Mouse (Mus musculus) limb, embryonic 15.5 days (tissue): ENCODE results near the gene AU021092. TPM values are rescaled to one million over a fixed set of nuclear protein-coding genes. Genes with fewer than 3 reads are reported as not detected.

Experiments used
- ATAC-seq: fragments of 200-750 bp; cut with Nextera tagmentation; 2 replicates; pipeline ENCODE4 v1.8.0; 2017; ENCODE audit warnings: low read depth, moderate TSS enrichment; ENCODE audit not compliant: insufficient number of reproducible peaks, low FRiP score, low TSS enrichment
- H3K27ac ChIP-seq: fragments of 300-500 bp; sonication (generic); 2 replicates; pipeline ENCODE4 v1.5.1; 2015; ENCODE audit warnings: moderate library complexity, mild to moderate bottlenecking, inconsistent platforms
- H3K27me3 ChIP-seq: fragments of 300-500 bp; sonication (generic); 2 replicates; pipeline ENCODE4 v1.6.1; 2015; ENCODE audit warnings: inconsistent platforms
- H3K36me3 ChIP-seq: fragments of 300-500 bp; sonication (generic); 2 replicates; pipeline ENCODE4 v1.6.1; 2015; ENCODE audit warnings: inconsistent platforms
- H3K4me1 ChIP-seq: fragments of 300-500 bp; sonication (generic); 2 replicates; pipeline ENCODE4 v1.6.1; 2015; ENCODE audit warnings: inconsistent platforms
- H3K4me2 ChIP-seq: fragments of 300-500 bp; sonication (generic); 2 replicates; pipeline ENCODE4 v1.6.1; 2015; ENCODE audit warnings: mild to moderate bottlenecking, inconsistent platforms
- H3K4me3 ChIP-seq: fragments of 300-500 bp; sonication (generic); 2 replicates; pipeline ENCODE4 v1.5.1; 2015; ENCODE audit warnings: mild to moderate bottlenecking, inconsistent platforms
- H3K9ac ChIP-seq: fragments of 300-500 bp; sonication (generic); 2 replicates; pipeline ENCODE4 v1.6.1; 2015; ENCODE audit warnings: inconsistent platforms
- H3K9me3 ChIP-seq: fragments of 300-500 bp; sonication (generic); 2 replicates; pipeline ENCODE4 v1.6.1; 2016; ENCODE audit warnings: inconsistent platforms
- WGBS: fragments of 180-500 bp; shearing (Covaris S2); methylation state at CpG from one replicate; pipeline ENCODE4 v1.1.7; 2015; 5-methylcytosine and 5-hydroxymethylcytosine counted together
- polyA plus RNA-seq: library from polyadenylated mRNA; unstranded; fragments of >200 nt; fragmentation: Nextera tagmentation; extraction: Ambion mirVana; gene quantifications from 2 replicates; pipeline ENCODE4 v1.2.1, GENCODE M21; 2015

AU021092 gene
- polyA plus RNA-seq = 3.6 and 3.8 TPM in 2 replicates

DNA sequence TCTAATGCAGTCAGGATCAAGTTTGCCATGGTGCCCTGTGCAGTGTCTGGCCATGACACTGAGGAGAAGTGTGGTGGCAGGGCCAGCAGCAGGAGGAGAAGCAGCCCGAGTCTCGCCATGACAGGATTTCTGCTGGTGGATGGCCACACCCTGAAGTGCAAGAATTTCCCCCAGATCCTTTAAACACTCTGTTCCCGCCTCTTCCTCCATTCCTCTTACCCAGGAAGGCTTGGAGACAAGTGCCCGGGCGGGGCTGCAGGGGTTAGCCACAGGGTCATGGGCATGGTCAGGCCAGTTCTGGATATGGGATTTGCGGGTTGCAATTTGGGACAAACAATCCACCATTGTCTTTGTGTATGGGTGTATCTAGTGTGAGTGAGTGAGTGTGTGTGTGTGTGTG lies at the start of gene AU021092:
Gene AU021092 (minus strand): TSS at position 160 of the 400 bp plus-strand sequence.
- H3K36me3 ChIP-seq = no peaks in the 10 kb centered on the region
- H3K27ac ChIP-seq = no peak within 1 kb of the TSS
- H3K4me2 ChIP-seq = no peak within 1 kb of the TSS
- no peak within 1 kb of the TSS for H3K4me3 ChIP-seq
- H3K9ac ChIP-seq = no peak within 1 kb of the TSS
- WGBS = 69% methylated on average over 6 of the region's 6 CpGs
- no peak for ATAC-seq
- H3K9me3 ChIP-seq = no peaks in the 10 kb centered on the region
- H3K27me3 ChIP-seq = 0 out of 2 replicates have a peak, but pooled peaks cover 8% of the 10 kb centered on the region
- no peaks in the 10 kb centered on the region for H3K4me1 ChIP-seq

DNA sequence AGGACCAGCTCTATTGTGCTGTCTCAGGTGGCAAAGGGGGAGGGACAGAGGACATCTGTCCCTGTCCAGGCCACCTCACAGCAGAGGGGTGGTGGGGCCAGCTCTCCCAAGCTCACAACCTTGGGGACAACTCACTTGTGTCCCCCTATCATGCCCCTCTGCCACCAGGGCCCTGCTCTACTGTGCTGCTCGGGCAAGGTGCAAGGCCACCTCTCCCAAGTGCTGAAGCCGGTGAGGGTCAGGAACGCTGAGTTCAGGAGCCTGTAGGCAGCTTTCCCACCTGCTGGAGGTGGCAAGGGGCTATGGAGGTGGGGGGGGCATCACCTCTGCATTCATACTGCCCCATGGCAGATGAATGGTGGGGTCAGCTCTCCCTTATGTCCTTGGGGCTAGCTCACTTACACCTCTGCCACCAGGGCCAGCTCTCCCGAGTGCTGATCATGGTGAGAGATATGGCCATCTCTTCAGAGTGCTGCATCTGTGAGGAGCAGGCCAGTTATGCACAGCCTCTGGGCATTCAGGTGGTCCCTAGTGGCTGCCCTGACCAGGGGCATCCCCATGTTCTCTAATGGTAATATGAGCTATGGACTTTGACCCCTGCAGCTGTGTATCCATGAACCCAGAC lies 49.4 kb upstream of the AU021092 start:
- H3K4me3 ChIP-seq = no peak overlapping the region
- no peak overlapping the region for H3K9ac ChIP-seq
- no peak for ATAC-seq
- no peaks in the 10 kb centered on the region for H3K9me3 ChIP-seq
- no peak overlapping the region for H3K4me2 ChIP-seq
- no peaks in the 10 kb centered on the region for H3K27me3 ChIP-seq
- H3K4me1 ChIP-seq = no peaks in the 10 kb centered on the region
- H3K27ac ChIP-seq = no peak overlapping the region
- WGBS = 86% methylated on average over 4 of the region's 4 CpGs
- H3K36me3 ChIP-seq = no peaks in the 10 kb centered on the region

DNA sequence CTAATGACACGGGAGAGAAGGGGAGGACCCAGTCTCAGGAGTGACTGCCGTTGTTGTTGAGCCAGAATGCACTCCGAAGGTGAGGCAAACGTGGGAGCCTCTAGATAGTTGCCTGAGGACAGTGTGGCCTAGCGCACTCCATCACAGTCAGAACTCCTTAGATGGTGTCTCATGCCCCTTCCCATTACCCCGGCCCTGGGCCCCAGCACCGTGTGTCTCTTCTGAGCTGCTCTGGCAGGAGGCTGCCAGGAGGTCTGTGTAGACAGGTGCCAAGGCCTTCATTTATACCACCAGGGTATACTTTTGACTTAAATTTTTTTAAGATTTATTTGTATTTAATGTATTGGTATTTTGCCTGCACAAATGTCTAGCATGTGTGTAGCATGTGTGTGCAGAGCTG lies 41.8 kb upstream of the AU021092 start:
- no peaks in the 10 kb centered on the region for H3K9me3 ChIP-seq
- 76% methylated on average over 7 of the region's 7 CpGs for WGBS
- H3K27ac ChIP-seq = peak overlapping the region; percentile 22; the same call in 1 of the 2 replicates
- no peak overlapping the region for H3K4me3 ChIP-seq
- H3K36me3 ChIP-seq = no peaks in the 10 kb centered on the region
- peaks cover 7% of the 10 kb centered on the region for H3K4me1 ChIP-seq
- no peak overlapping the region for H3K4me2 ChIP-seq
- ATAC-seq = no peak
- no peak overlapping the region for H3K9ac ChIP-seq
- no peaks in the 10 kb centered on the region for H3K27me3 ChIP-seq

DNA sequence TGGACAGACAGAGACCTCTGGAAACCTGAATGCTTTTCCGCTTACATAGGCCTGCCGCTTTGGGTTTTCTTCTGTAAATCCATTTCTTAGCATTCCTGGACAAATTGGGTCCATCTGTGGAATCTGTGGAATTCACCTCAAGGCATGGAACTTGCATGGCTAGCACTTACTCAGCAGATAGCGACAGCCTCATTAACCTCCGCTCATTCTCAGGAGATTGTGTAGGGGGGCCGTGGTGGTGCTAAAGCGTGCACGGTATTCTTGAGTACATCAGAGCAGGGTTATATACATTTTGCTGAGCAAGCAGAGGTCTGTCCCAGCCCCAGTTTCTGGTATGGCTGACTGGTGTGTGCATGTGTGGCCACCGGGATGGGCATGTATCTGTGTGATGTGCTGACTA lies 41.1 kb upstream of the AU021092 start:
- Histone ChIP-seq H3K4me1 (peaks cover 7% of the 10 kb centered on the region), H3K9ac (no peak overlapping the region), H3K4me2 (no peak overlapping the region), H3K27me3 (no peaks in the 10 kb centered on the region), H3K9me3 (no peaks in the 10 kb centered on the region), H3K4me3 (no peak overlapping the region), H3K36me3 (no peaks in the 10 kb centered on the region), H3K27ac (no peak overlapping the region; the same call in 1 of the 2 replicates)
- ATAC-seq = 0 out of 2 replicates have a peak, but pooled peaks have one; percentile 26
- whole genome bisulfite sequencing = 30% methylated on average over 8 of the region's 8 CpGs

DNA sequence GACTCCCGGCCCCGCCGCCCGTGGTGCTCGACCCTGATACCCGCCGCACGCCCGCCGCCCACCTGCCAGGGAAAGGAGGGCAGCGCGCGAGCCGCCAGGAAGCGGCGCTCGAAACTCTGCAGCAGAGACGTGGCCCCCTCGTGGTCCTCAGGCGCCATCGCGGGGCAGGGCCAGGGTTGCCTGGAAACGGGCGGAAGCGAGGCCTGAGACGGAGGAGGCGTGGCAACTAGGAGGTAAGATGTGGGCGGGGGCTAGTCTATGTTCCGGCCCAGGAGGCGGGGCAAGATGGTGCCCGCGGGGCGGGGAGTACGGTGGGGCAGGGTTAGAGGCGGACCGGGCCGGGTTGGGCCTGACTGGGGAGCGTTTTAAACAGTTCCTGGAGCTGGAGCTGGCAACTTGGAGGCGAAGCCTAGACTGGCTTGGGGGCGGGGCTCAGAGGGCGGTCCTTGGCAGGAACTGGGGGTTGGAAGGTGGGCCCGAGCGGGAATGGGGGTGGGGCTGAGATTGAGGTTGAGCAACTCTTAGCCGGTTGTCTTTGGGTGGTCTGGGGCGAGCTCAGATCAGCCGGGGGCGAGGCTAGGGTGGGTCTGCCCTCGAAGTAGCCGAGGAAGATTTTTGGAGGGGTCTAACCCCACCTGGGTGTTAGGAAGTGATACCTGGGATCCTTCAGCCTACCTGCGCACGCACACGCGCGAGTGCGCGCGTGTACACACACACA lies 33.8 kb upstream of the AU021092 start, which contains the start of gene Eef2kmt:
Gene Eef2kmt (minus strand): TSS at position 205 of the 718 bp plus-strand sequence.
- peak within 1 kb of the TSS; percentile 85 for H3K27ac ChIP-seq
- H3K27me3 ChIP-seq = no peaks in the 10 kb centered on the region
- whole genome bisulfite sequencing = under 1% methylated on average over 57 of the region's 57 CpGs
- H3K4me3 ChIP-seq = peak within 1 kb of the TSS; percentile 63
- peak within 1 kb of the TSS; percentile 76 for H3K4me2 ChIP-seq
- H3K36me3 ChIP-seq = peaks cover 13% of the 10 kb centered on the region
- H3K9me3 ChIP-seq = no peaks in the 10 kb centered on the region
- peak; percentile 97 for ATAC-seq
- H3K4me1 ChIP-seq = peaks cover 16% of the 10 kb centered on the region
- H3K9ac ChIP-seq = peak within 1 kb of the TSS; percentile 56

DNA sequence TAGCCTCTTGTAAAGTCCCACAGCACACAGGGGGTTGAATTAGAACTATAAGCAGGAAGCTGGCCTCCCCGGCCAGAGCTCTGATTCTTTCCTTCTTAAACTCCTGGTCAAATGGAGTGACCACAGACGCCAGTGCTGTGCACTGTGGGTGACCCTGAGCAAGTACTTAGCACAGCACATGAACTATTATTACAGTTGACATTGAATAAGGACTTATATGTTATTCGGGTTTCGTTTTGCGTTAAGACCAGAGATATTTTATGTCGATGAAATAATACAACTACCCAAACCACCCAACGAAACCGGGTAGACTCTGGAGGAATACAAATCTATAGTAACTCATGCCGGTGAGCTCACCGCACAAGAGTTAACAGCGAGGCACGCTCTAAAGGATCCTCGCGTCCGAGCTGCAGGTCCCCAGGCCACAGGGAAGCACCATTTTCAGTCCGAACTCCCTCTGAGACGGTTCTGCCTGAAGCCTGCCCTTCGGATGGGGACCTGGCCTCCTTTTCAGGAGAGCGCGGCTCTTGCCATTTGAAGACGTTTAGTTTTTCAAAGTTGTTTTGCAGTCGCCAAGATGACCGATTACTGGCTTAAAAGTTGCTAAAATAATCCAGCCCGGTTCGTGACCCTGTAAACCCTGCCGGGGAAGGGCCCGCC lies 33.1 kb upstream of the AU021092 start:
- ATAC-seq = no peak
- Histone ChIP-seq H3K27me3 (no peaks in the 10 kb centered on the region), H3K9me3 (no peaks in the 10 kb centered on the region), H3K36me3 (peaks cover 20% of the 10 kb centered on the region), H3K4me3 (peak overlapping the region; percentile 63), H3K4me2 (peak overlapping the region; percentile 76), H3K4me1 (peaks cover 16% of the 10 kb centered on the region), H3K9ac (peak overlapping the region; percentile 56), H3K27ac (peak overlapping the region; percentile 83)
- 2% methylated on average over 27 of the region's 27 CpGs for WGBS

DNA sequence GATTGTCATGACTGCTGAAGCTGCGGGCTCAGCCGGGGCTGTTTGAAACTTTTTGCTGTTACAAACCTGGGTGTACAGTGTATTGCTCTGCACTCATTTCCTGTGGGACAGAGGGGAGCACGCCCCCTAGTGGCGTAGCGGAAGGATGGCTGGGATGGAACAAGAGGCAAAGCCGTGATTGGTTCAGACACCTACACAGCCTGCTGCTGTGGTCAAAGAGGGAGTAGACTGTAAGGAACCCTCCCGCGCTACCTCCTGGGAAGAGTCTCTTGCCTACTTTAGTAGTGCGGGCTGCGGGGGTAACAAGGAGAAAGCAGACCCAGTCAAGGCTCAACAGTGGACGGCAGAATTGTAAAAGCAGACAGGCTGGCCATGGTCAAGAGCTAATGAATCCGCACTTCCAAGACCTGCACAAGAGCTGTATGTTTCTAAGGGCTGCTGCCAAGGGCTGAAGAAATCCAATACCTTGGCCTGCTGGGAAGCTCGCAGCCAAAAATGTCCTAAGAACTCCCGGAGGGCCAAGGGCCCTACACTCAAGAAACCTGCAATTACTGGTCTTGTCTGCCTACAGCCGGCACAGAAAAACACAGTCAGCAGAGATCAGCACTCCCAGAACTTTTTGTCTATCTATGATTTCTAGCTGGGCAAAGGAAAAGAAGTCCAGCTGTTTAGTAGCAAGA lies 32.4 kb upstream of the AU021092 start:
- Histone ChIP-seq H3K9me3 (no peaks in the 10 kb centered on the region), H3K36me3 (peaks cover 24% of the 10 kb centered on the region), H3K27ac (peak overlapping the region; percentile 83), H3K27me3 (no peaks in the 10 kb centered on the region), H3K9ac (0 out of 2 replicates have a peak overlapping the region, but pooled peaks have one; percentile 56), H3K4me3 (peak overlapping the region; percentile 63), H3K4me2 (peak overlapping the region; percentile 76), H3K4me1 (peaks cover 16% of the 10 kb centered on the region)
- peak; percentile 69 for ATAC-seq
- WGBS = 3% methylated on average over 15 of the region's 15 CpGs

DNA sequence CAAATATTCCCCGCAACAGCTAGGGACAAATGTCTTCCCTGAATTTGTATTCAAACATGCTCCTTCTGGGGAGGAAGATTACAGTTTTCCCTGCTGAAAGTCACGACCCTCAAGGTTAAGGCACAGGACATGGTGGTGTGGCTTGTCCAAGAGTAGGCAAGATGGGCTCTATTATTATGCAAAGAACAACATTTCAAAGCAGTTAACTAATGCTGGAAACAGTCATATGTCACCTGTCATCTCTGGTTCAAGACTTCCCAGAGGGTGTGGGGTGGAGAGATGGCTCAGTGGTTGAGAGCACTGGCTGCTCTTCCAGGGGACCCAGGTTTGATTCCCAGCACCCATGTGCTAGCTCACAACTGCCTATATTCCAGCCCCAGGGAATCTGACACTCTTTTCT lies 30.2 kb upstream of the AU021092 start:
- WGBS = 80% methylated on average over 2 of the region's 2 CpGs
- Histone ChIP-seq H3K4me1 (peaks cover 16% of the 10 kb centered on the region), H3K4me3 (no peak overlapping the region), H3K9ac (no peak overlapping the region), H3K27me3 (no peaks in the 10 kb centered on the region), H3K9me3 (no peaks in the 10 kb centered on the region), H3K36me3 (peaks cover 46% of the 10 kb centered on the region), H3K27ac (no peak overlapping the region), H3K4me2 (no peak overlapping the region)
- no peak for ATAC-seq

DNA sequence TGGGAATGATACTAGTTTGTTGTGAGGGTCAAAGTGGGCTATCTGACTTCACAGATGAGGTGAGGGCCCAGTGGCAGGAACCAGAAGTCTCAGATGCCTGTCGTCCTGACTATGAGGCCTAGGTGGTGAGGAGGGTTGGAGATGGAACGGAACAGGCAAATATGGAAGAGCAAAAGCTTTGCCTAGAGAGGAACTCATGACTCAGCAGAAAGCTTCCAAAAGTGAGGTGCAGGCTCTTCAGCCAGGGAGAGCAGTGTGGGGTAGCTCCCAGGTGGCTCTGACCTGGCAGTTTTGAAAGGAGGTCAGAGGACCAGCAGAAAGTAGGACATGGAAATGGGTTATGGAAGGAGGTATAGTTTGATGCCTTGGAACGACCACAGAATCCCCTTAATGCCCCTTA lies 28.8 kb upstream of the AU021092 start:
- Histone ChIP-seq H3K4me3 (no peak overlapping the region), H3K4me1 (peaks cover 11% of the 10 kb centered on the region)

DNA sequence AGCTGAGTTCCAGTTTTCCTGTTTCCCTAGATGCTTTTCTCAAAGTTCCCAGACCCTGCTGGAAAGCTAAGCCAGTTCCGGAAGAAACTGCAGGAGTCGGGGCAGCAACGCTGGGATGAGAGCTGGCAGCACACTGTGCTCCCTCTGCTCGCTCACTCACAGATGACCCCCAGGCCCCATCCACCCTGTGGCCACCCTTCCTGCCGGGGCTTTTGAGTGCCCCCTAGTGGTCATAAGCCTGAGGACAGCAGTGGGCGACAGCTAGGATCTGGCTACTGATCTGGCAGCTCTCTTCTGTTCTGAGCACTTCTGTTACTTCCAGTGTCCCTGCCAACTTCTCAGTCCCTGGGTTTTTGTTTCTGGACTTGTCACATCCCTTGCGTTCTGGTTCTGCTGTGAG lies 22.3 kb upstream of the AU021092 start:
- Histone ChIP-seq H3K36me3 (peaks cover 93% of the 10 kb centered on the region), H3K4me1 (no peaks in the 10 kb centered on the region), H3K9me3 (no peaks in the 10 kb centered on the region), H3K4me2 (no peak overlapping the region), H3K4me3 (no peak overlapping the region), H3K27ac (no peak overlapping the region), H3K27me3 (no peaks in the 10 kb centered on the region), H3K9ac (no peak overlapping the region)
- 34% methylated on average over 7 of the region's 7 CpGs for WGBS
- 0 out of 2 replicates have a peak, but pooled peaks have one; percentile 36 for ATAC-seq

More for the DNA sequence above, 28.8 kb upstream of the AU021092 start:
- H3K36me3 ChIP-seq = peaks cover 57% of the 10 kb centered on the region
- H3K9ac ChIP-seq = no peak overlapping the region
- no peak for ATAC-seq
- H3K27ac ChIP-seq = no peak overlapping the region
- no peaks in the 10 kb centered on the region for H3K27me3 ChIP-seq
- no peaks in the 10 kb centered on the region for H3K9me3 ChIP-seq
- 89% methylated on average over 3 of the region's 3 CpGs for WGBS
- no peak overlapping the region for H3K4me2 ChIP-seq

DNA sequence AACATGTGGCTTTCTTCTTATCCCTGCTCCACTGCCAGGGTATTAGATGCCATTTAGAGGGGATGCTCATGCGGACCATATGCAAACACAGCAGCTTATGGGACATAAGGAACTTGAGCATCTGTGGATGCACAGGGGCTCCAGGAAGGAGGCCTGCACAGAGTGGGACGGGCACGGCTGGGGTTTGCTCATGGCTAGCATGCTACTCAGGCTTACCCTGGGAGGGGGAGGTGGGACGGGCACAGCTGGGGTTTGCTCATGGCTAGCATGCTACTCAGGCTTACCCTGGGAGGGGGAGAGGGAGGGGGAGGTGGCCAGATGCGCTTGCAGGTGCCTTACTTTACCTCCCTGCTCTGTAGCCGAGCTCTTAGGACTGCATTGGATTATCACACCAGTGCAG lies 20.8 kb upstream of the AU021092 start:
- ATAC-seq = no peak
- no peak overlapping the region for H3K4me2 ChIP-seq
- peaks cover 84% of the 10 kb centered on the region for H3K36me3 ChIP-seq
- H3K4me3 ChIP-seq = no peak overlapping the region
- 87% methylated on average over 6 of the region's 6 CpGs for WGBS
- no peak overlapping the region for H3K27ac ChIP-seq
- H3K27me3 ChIP-seq = no peaks in the 10 kb centered on the region
- no peaks in the 10 kb centered on the region for H3K4me1 ChIP-seq
- H3K9ac ChIP-seq = no peak overlapping the region
- no peaks in the 10 kb centered on the region for H3K9me3 ChIP-seq
